Mouse (Mus musculus): Measurements from ENCODE around the gene Gm44511.
"Not testable (repeated sequence)": the region's sequence is repeated elsewhere in the genome, so short reads cannot be mapped to it uniquely, and the experiment has no call there.

Gene Gm44511

DNA sequence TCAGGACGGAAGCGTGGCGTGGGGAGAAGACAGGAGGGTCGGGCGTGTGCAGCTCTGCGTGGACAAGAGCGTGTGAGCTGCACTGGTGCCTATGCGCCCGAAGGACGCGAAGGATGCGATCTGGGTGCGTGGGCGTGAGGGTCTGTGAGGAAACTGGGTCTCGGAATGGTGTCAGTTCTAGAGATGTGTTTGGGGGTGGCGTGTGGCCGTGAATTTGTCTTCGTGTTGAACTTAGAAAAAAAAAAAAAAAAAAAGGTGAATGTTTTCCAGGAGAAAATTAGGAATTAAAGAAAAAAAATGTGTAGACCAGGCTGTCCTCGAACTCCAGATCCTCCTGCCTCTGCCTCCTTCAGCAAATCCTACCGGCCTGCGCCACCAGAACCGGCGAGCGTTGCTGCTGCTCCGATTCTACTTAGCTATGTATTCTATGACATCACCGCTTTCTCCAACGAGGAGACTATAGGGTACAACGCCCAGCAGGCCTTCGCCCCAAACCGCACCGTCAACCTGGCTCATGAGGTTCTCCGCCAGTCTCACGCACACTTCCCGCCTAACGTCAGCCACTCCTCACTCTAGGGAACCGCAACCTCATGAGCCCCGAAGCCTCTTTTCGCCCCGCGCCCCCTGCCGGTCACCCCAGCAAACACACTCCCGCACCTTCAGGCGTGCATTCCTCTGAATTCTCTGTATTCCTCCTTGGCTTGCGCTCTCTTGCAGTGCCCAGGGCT lies 65.5 kb downstream of the Gm44511 start:
- peak; percentile 58 for DNase-seq (ENCODE audit: low read depth)

- DNase-seq (ENCODE audit: low read depth): peak; percentile 78
Observed at GRCm38 (mm10) chr6:128760016-128760415, 66.1 kb downstream of the Gm44511 start.

DNA sequence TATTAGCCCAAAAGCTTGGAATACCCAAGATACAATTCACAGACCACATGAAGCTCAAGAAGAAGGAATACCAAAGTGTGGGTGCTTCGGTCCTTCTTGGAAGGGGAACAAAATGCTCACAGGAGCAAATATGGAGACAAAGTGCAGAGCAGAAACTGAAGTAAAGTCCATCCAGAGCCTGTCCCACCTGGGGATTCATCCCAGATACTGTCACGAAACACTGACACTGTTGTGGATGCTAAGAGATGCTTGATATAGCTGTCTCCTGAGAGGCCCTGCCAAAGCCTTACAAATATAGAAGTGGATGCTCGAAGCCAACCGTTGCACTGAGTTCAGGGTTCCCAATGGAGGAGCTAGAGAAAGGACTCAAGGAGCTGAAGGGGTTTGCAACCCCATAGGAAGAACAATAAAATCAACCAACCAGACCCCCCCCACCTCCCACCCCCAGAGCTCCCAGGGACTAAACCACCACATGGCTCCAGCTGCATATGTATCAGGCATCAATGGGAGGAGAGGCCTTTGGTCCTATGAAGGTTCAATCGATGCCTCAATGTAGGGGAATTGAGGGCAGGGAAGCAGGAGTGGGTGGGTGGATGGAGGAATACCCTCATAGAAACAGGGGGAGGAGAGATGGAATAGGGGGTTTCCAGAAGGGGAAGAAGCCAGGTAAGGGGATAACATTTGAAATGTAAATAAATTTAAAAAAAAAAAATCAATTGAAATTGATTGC lies 66.7 kb downstream of the Gm44511 start:
- DNase-seq (ENCODE audit: low read depth): no peak

GRCm38 (mm10) chr6:128755402-128755763 lies 70.7 kb downstream of the Gm44511 start:
- DNase-seq (ENCODE audit: low read depth): not testable (repeated sequence)

DNA sequence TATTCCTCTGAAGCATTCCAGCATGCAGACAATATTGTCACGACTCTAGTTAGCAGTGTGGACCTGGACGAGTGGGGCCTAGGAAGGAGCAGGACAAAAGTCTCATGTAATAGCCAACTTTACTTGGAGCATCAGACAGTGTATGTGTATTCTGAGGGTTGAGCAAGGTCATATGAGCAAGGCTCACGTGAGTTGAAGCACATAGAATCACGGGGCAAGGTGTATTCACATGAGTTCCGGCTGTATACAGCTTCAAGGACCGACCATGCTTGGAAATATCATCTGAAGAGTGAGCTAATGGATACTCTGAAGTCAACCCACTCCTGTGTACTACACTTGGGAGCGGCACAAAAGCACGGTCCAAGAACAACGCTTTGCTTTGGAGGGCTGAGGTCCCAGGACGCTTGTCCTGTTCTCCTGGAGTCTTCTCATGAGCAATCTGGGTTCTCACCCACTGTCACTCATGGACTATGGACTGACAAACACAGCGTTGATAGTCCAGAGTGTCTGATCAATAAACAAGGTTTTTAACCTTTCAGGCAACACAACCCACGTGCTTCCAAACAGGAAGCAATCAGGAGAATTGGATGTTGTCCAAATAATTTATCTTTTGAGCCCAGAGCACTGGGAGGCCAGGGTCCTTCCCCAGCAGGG lies 71.2 kb downstream of the Gm44511 start:
- DNase-seq (ENCODE audit: low read depth): not testable (repeated sequence)

GRCm38 (mm10) chr6:128754265-128754664 lies 71.8 kb downstream of the Gm44511 start:
- DNase-seq (ENCODE audit: low read depth): not testable (repeated sequence)

DNA sequence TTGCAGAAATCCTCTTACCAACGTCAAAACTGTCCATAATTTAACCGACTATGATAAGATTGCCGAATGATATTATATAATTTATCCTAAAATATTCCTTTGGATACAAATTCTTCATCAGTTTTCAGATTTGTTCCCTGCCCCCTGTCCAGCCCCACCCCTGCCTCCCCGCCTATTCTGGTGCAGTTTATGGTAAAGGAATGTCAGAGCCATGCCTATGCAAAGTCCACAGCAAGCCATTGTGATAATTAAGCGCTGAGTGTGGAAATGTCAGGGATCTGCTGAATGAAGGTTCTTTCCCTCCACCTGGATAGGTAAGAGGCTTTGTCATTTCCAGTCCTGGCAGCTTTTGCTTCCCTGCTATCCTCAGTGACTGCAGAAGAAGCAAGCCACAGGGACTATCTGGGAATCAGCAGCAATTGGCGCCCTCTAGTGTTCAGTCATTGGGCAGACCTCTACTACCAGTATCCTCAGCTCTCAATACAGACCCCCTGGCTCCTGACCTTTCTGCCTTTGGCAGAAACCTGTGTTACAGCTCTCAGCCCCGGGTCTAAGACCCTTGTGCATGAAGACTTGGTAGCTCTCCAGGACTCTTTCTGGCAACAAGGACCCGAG lies 72.4 kb downstream of the Gm44511 start:
- peak; percentile 34 for DNase-seq (ENCODE audit: low read depth)

DNA sequence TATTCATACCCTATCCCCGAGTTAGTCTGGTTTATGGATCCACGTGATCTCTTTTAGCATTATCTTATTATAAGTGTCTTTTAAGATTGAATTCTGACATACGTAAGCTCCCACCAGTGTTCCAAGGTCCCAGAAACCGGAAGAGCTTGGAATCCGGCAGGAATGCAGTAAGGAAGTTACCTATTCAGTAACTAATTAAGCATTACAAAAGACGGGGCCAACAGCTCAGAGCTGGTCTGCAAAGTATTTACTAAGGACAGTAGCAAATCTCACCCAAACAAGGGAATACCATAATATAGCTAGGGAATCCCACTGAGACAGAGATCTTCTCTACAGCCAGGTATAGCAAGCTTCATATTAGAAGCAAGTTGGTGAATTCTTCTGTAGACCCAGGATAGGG lies 79.1 kb downstream of the Gm44511 start:
- not testable (repeated sequence) for DNase-seq (ENCODE audit: low read depth)

DNA sequence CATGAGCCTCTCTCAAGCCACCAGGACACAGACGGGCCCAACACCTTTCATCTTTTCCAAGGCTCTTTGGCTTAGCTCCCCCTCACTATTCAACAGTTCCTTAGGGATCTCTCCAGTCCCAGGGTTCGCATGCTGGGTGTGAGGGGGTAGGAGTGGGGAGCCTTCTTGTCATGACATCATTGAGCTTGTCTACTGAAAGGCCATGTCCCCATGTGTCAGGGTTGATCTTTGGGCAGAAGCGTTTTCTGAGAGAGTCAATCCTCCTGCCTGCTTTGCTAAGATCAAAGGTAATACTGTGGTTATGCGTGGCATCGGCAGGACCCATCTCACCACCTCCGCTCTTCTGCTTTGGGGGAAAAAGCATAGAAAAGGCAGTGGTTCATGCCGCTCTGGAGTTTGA lies 88.7 kb downstream of the Gm44511 start:
- DNase-seq (ENCODE audit: low read depth): no peak

DNA sequence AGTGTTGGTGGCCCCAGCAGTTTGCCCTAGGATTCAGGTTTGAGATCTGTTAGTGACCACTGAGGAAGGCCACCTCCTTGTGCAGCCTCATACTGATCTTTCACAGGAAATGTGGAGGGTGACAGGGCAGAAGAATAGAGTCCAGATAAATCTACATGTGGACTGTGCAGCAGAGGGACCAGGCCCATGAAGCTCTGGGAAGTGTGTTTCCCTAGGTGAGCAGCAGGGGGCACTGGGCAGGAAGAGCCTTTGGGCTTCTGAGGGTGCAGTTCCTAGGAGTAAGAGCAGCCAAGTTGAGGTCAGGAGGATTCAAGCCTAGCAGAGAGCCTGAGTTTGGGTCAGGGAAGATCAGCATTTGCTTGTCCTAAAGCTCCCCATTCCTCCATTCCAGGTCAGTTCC lies 90.0 kb downstream of the Gm44511 start:
- no peak for DNase-seq (ENCODE audit: low read depth)

DNA sequence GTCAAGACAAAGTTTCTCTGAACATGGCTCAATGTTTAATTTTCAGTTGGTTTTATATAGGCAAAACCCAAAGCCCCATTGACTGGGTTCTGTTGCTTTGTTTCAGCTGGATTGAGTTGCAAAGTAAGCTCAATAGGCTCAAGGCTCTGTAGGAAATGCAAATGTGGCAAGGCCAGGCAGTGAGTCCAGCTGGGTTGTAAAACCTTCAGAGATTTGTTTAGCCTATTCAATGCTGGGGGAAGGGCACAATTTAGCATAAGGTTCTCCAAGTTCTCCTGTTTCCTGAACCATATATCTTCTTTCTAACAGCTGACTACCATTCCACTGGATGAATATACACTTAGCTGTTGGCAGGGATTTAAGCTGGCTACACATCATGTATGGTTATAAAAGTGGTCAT lies 91.2 kb downstream of the Gm44511 start:
- no peak for DNase-seq (ENCODE audit: low read depth)

GRCm38 (mm10) chr6:128733908-128734679 lies 92.0 kb downstream of the Gm44511 start:
- DNase-seq (ENCODE audit: low read depth): no peak

DNA sequence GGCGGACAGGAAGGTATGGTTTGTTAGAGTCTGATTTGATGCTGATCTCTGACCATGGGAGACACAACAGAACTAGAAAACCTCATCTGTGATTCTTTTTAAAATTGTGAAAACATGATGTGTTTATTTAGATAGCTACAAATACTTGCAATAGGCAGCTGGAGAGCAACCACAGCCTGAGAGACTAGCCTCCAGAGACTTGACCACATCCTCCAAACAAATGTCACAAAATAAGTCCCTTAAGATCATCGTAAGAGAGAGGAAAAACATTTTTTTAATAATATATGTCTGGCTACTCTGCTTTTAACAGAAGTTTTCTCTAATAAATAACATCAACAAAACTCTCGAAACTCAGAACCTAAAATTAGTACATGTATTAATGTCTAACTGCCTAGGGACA lies 94.1 kb downstream of the Gm44511 start:
- DNase-seq (ENCODE audit: low read depth): no peak
